Comparison of ENCODE assay signal across 8 mouse cellular contexts in genomic region chr8:12874194-12874791, GRCm38 (mm10). TPM values are rescaled to one million over a fixed set of nuclear protein-coding genes. Genes with fewer than 3 reads are reported as not detected.
DNase-seq lines count a peak whose midpoint lies in the region; ATAC-seq lines count a peak whose summit lies in the region.

No protein-coding gene starts in this region.

- H3K9me3 ChIP-seq in hindbrain, embryonic 16.5 days (ENCODE audit: control insufficient read depth, low read length), result no peaks in the 10 kb centered on the region
- no peaks in the 10 kb centered on the region for H3K9me3 ChIP-seq in limb, embryonic 13.5 days

- peak; percentile 55 to 65 for DNase-seq in lung, adult 18-20 months
- no peak for DNase-seq in lung, postnatal 10 days
- DNase-seq in cerebellum, postnatal 25 days, result peak; percentile 94 to 96
- DNase-seq in naive thymus-derived CD4-positive, alpha-beta T cell, adult 2 months (ENCODE audit: low read depth), result peak; percentile 14
- DNase-seq in gastrocnemius, postnatal 25 days, result no peak

- peak; percentile 51 for ATAC-seq in hindbrain, embryonic 16.5 days
- 0 out of 2 replicates have a peak, but pooled peaks have one; percentile 4 for ATAC-seq in limb, embryonic 13.5 days (ENCODE audit: low FRiP score, low read depth)
- ATAC-seq in erythroid progenitor cell, adult 5-6 weeks (replicated peaks; ENCODE audit: low FRiP score, poor library complexity, severe bottlenecking), result no peak

- peak overlapping the region; percentile 65 for H3K4me2 ChIP-seq in hindbrain, embryonic 16.5 days (ENCODE audit: low read length)
- peak overlapping the region; percentile 76 for H3K4me2 ChIP-seq in limb, embryonic 13.5 days (replicated peaks)

- peak overlapping the region; percentile 67 for H3K4me3 ChIP-seq in hindbrain, embryonic 16.5 days (ENCODE audit: low read length)
- H3K4me3 ChIP-seq in limb, embryonic 13.5 days, result peak overlapping the region; percentile 53

- peak overlapping the region; percentile 69 for H3K9ac ChIP-seq in hindbrain, embryonic 16.5 days (ENCODE audit: low read depth, low read length)
- H3K9ac ChIP-seq in limb, embryonic 13.5 days, result peak overlapping the region; percentile 43; the same call in 1 of the 2 replicates

- peak overlapping the region; percentile 67 for H3K27ac ChIP-seq in hindbrain, embryonic 16.5 days (ENCODE audit: low read depth, low read length)
- H3K27ac ChIP-seq in limb, embryonic 13.5 days, result no peak overlapping the region

- H3K4me1 ChIP-seq in hindbrain, embryonic 16.5 days (ENCODE audit: control insufficient read depth, insufficient read depth, low read depth, low read length), result peaks cover 12% of the 10 kb centered on the region
- H3K4me1 ChIP-seq in limb, embryonic 13.5 days, result peaks cover 9% of the 10 kb centered on the region

- H3K27me3 ChIP-seq in hindbrain, embryonic 16.5 days (replicated peaks; ENCODE audit: control insufficient read depth, insufficient read depth, low read length), result no peaks in the 10 kb centered on the region
- H3K27me3 ChIP-seq in limb, embryonic 13.5 days, result peaks cover 47% of the 10 kb centered on the region

- 16% methylated on average over 8 of the region's 8 CpGs for WGBS in hindbrain, embryonic 16.5 days
- WGBS in limb, embryonic 13.5 days, result 21% methylated on average over 8 of the region's 8 CpGs

- H3K36me3 ChIP-seq in hindbrain, embryonic 16.5 days (ENCODE audit: control insufficient read depth, insufficient read depth, low read length), result no peaks in the 10 kb centered on the region
- H3K36me3 ChIP-seq in limb, embryonic 13.5 days, result no peaks in the 10 kb centered on the region

RNA-seq across cellular contexts. Expression of gene Mcf2l, which starts 0.7 kb away (rescaled TPM):
- polyA plus RNA-seq in hindbrain, embryonic 16.5 days (2015; fragmentation: Nextera tagmentation; extraction: Ambion mirVana), result 142 and 159 TPM in 2 replicates
- polyA plus RNA-seq in limb, embryonic 13.5 days (2015; fragmentation: Nextera tagmentation; extraction: Ambion mirVana), result 11.0 and 13.1 TPM in 2 replicates
- 1.3 TPM in 1 of 2 replicates, not detected in the other for total RNA-seq in erythroid progenitor cell, adult 5-6 weeks (2015; ENCODE audit: low replicate concordance)
- 1.2 and 1.7 TPM in 2 replicates for total RNA-seq in erythroid progenitor cell, adult 5-6 weeks (2017; ENCODE audit: low replicate concordance)
- total RNA-seq in gastrocnemius, postnatal 25 days (2021), result 10 to 100 TPM; 22.9 to 27.4 TPM

Comparison
In these comparisons a context has a peak if more than half of its experiments do, and no peak if none do; other contexts are left out.
1. DNase-seq: peak in lung, adult 18-20 months (2 of 2), cerebellum, postnatal 25 days (2 of 2) and naive thymus-derived CD4-positive, alpha-beta T cell, adult 2 months (single experiment); none in lung, postnatal 10 days (single experiment) and gastrocnemius, postnatal 25 days (single experiment).
2. RNA of gene Mcf2l, which starts 0.7 kb away (total RNA-seq): 22.9 to 27.4 TPM in gastrocnemius, postnatal 25 days; 1.2 to 1.7 TPM in erythroid progenitor cell, adult 5-6 weeks; every median in the first group is over 4 times any median in the second.